Mouse (Mus musculus) stomach, postnatal 0 days (tissue): ENCODE measurements around the gene Hells.

ENCODE experiments used
- CTCF ChIP-seq: IDR thresholded peaks from 2 replicates; pipeline ENCODE4 v1.5.1; 2016; ENCODE audit warnings: antibody characterized with exemption, low read depth, mild to moderate bottlenecking, moderate library complexity
- EP300 ChIP-seq: optimal IDR thresholded peaks from 2 replicates; pipeline ENCODE3; 2016; ENCODE audit warnings: antibody characterized with exemption

GRCm38 (mm10) chr19:38970741-38971140, 40.0 kb downstream of the Hells start:
- TF ChIP-seq EP300 (no peak), CTCF (no peak)
